Mouse (Mus musculus): ENCODE measurements around the gene Cars2. TPM values are rescaled to one million over a fixed set of nuclear protein-coding genes. Genes with fewer than 3 reads are reported as not detected.

Cars2 gene
- total and polyA plus RNA-seq, 2 experiments = 23.9 to 27.0 TPM

DNA sequence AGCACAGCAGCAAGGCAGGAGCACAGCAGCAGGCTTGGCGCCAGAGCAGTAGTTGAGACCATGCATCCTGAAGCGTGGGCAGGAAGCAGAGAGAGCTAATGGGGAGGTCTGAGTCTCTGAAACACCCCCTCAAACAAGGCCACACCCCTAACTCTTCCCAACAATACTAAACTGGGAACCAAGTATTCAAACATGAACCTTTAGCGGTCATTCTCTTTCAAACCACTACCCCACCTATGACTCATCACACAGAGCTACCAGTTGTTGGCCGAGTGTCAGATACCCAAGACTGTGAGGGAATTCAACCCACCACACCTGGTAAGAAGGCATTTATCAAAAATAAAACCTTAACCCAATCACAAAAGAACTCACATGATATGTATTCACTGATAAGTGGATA, 63.4 kb downstream of the Cars2 start:
- H3K27me3 ChIP-seq (ENCODE audit: control insufficient read depth, insufficient read depth, low read length) = no peaks in the 10 kb centered on the region
- no peak overlapping the region for H3K4me3 ChIP-seq (ENCODE audit: insufficient read depth, low read depth, low read length)
- TF ChIP-seq POLR2A (IDR thresholded peaks at IDR 0.05; ENCODE audit: extremely low read depth, insufficient read depth, low read length) = no peak
- no peak for TF ChIP-seq CTCF (IDR thresholded peaks at IDR 0.05; ENCODE audit: low read depth, low read length)
- no peak overlapping the region for H3K9ac ChIP-seq (ENCODE audit: low read depth, low read length)
- H3K4me1 ChIP-seq (ENCODE audit: control insufficient read depth, insufficient read depth, low read length) = 0 out of 2 replicates have a peak, but pooled peaks cover 1% of the 10 kb centered on the region
- H3K27ac ChIP-seq (replicated peaks; ENCODE audit: insufficient read depth, low read depth, low read length) = no peak overlapping the region
- no peak for DNase-seq (ENCODE audit: extremely low read depth, low read depth, low spot score)
- H3K79me2 ChIP-seq (ENCODE audit: control insufficient read depth, insufficient read depth, low read length) = no peaks in the 10 kb centered on the region
- H3K36me3 ChIP-seq (ENCODE audit: control insufficient read depth, insufficient read depth, low read length) = no peaks in the 10 kb centered on the region
- 62% methylated on average over 4 of the region's 4 CpGs for WGBS

DNA sequence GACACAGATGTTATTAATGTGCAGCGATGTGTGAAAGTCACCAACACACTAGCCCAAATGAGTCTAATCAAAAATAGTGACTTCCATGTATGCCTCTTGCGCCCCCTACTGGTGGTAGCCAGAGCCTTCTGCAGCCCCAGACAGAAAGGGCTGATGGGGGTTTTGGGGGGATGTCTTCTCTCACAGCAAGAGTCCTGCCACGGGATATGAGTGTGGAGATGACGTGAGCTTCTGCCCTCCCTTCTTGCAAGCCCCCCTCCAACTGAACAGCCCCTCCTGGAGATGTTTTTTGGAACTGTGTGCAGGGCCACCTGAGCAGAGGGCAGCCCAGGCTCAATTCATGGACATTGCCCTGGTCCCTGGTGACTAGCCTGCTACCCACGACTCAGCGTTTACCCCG, 64.4 kb downstream of the Cars2 start:
- TF ChIP-seq CTCF (IDR thresholded peaks at IDR 0.05; ENCODE audit: low read depth, low read length) (peak; percentile 87), POLR2A (IDR thresholded peaks at IDR 0.05; ENCODE audit: extremely low read depth, insufficient read depth, low read length) (no peak)
- no peaks in the 10 kb centered on the region for H3K27me3 ChIP-seq (ENCODE audit: control insufficient read depth, insufficient read depth, low read length)
- 5% methylated on average over 7 of the region's 7 CpGs for WGBS
- H3K4me3 ChIP-seq (ENCODE audit: insufficient read depth, low read depth, low read length) = no peak overlapping the region
- no peaks in the 10 kb centered on the region for H3K79me2 ChIP-seq (ENCODE audit: control insufficient read depth, insufficient read depth, low read length)
- no peak overlapping the region for H3K27ac ChIP-seq (replicated peaks; ENCODE audit: insufficient read depth, low read depth, low read length)
- H3K9ac ChIP-seq (ENCODE audit: low read depth, low read length) = no peak overlapping the region
- DNase-seq (ENCODE audit: extremely low read depth, low read depth, low spot score) = peak; percentile 43
- H3K36me3 ChIP-seq (ENCODE audit: control insufficient read depth, insufficient read depth, low read length) = no peaks in the 10 kb centered on the region
- H3K4me1 ChIP-seq (ENCODE audit: control insufficient read depth, insufficient read depth, low read length) = peaks cover 7% of the 10 kb centered on the region

DNA sequence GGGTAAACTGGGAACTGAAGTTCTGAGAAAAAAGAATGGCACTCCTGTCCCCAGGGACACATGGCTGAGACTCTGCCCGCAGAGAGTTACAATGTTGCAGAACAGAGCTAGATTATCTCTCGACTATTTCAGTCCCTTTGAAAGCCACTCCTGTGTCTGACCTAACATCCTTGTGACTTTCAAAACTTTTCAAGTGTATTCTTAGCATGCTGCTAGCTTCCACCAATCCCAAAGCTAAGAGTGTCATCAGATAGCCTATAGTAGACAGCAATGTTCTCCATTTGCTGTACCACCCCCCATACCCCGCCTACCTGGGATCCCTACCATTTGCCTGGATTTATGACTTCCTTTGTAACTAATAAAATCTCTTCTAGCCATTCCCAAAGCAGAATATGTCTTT, 68.0 kb downstream of the Cars2 start:
- 66% methylated on average over 3 of the region's 3 CpGs for WGBS
- Histone ChIP-seq H3K27me3 (ENCODE audit: control insufficient read depth, insufficient read depth, low read length) (no peaks in the 10 kb centered on the region), H3K4me3 (ENCODE audit: insufficient read depth, low read depth, low read length) (no peak overlapping the region), H3K4me1 (ENCODE audit: control insufficient read depth, insufficient read depth, low read length) (peaks cover 7% of the 10 kb centered on the region), H3K79me2 (ENCODE audit: control insufficient read depth, insufficient read depth, low read length) (0 out of 2 replicates have a peak, but pooled peaks cover 3% of the 10 kb centered on the region), H3K36me3 (ENCODE audit: control insufficient read depth, insufficient read depth, low read length) (no peaks in the 10 kb centered on the region), H3K27ac (replicated peaks; ENCODE audit: insufficient read depth, low read depth, low read length) (no peak overlapping the region), H3K9ac (ENCODE audit: low read depth, low read length) (no peak overlapping the region)
- no peak for DNase-seq (ENCODE audit: extremely low read depth, low read depth, low spot score)
- TF ChIP-seq POLR2A (IDR thresholded peaks at IDR 0.05; ENCODE audit: extremely low read depth, insufficient read depth, low read length) (no peak), CTCF (IDR thresholded peaks at IDR 0.05; ENCODE audit: low read depth, low read length) (no peak)

DNA sequence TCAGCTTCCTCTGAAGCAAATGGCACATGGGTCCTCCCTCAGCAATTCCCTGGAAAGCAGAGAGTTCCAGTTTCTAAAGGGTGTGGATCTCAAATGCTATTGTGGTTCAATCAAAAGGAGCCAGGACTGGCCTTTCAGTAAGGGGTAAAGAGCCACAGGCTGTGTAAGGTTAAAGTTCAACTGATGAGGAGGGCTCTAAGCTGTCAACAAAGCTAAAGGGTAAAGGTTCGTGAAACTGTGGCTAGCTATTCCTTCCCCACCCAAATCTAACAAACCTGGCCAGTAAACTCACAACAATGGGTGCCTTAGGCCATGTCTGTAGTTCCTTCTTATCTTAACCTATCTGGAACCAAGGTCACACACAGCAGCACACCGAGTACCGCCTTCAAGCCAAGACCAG, 68.7 kb downstream of the Cars2 start:
- H3K4me3 ChIP-seq (ENCODE audit: insufficient read depth, low read depth, low read length) = no peak overlapping the region
- H3K36me3 ChIP-seq (ENCODE audit: control insufficient read depth, insufficient read depth, low read length) = no peaks in the 10 kb centered on the region
- 20% methylated on average over 3 of the region's 3 CpGs for WGBS
- peak; percentile 63 for DNase-seq (ENCODE audit: extremely low read depth, low read depth, low spot score)
- TF ChIP-seq POLR2A (IDR thresholded peaks at IDR 0.05; ENCODE audit: extremely low read depth, insufficient read depth, low read length) = no peak
- no peak for TF ChIP-seq CTCF (IDR thresholded peaks at IDR 0.05; ENCODE audit: low read depth, low read length)
- no peak overlapping the region for H3K27ac ChIP-seq (replicated peaks; ENCODE audit: insufficient read depth, low read depth, low read length)
- H3K79me2 ChIP-seq (ENCODE audit: control insufficient read depth, insufficient read depth, low read length) = 0 out of 2 replicates have a peak, but pooled peaks cover 3% of the 10 kb centered on the region
- no peaks in the 10 kb centered on the region for H3K27me3 ChIP-seq (ENCODE audit: control insufficient read depth, insufficient read depth, low read length)
- peaks cover 10% of the 10 kb centered on the region for H3K4me1 ChIP-seq (ENCODE audit: control insufficient read depth, insufficient read depth, low read length)
- H3K9ac ChIP-seq (ENCODE audit: low read depth, low read length) = no peak overlapping the region

DNA sequence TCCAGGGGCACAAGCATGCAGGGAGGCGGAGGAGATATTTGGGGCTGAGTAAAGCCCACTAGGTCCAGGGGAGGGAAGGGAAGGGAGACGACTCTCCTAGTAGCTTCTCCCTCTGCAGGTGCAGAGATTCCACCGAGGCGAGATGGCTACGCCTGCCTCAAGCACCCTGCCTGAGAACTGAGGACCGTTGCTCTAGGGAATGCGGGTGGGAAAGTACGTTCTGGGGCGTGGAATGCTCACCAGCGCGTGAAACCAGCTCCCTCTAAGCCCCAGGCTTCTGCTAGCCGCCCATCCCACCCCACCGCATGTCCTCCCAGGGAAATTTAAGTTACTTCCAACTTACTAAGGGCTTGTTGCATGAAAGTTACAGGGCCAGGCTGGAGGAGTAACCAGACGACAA, 71.0 kb downstream of the Cars2 start:
- no peak overlapping the region for H3K9ac ChIP-seq (ENCODE audit: low read depth, low read length)
- no peak for DNase-seq (ENCODE audit: extremely low read depth, low read depth, low spot score)

DNA sequence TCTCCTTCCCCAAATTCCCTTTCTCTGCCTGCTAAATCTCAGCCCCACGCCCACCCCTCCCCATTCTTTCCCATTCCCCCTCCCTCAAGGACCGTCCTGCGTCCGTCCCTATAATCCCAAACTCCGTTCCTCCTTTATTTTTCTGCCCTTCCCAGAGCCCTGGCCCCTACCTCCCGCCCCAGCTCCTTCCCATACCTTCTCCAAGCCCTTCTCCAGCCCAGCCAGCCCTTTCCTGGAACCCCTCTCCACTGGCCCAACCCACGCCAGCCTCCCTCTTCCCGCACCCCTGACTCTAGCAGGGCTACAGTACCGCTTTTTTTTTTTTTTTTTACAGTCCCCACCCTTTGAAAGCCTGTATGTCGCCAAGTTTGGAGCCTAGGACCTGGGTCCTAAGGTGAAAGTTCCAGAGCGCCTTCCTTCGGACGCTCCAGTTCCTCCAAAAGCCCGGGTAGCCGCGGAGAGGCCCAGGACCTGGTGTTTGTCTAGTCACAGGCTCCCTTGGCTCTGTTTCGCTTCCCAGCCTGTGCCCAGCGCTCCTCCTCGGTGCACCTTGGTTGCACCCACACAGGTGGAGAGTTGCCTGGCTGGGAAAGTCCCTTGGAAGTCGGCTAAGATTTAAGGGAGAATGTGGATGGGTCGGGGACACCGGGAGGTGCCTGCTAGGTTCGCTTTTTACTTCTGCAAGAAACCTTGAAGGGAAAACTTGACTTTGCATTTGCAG, 71.6 kb downstream of the Cars2 start:
- Histone ChIP-seq H3K27ac (replicated peaks; ENCODE audit: insufficient read depth, low read depth, low read length) (peak overlapping the region; percentile 32), H3K79me2 (ENCODE audit: control insufficient read depth, insufficient read depth, low read length) (peaks cover 23% of the 10 kb centered on the region), H3K9ac (ENCODE audit: low read depth, low read length) (peak overlapping the region; percentile 69), H3K4me1 (ENCODE audit: control insufficient read depth, insufficient read depth, low read length) (peaks cover 21% of the 10 kb centered on the region), H3K36me3 (ENCODE audit: control insufficient read depth, insufficient read depth, low read length) (no peaks in the 10 kb centered on the region), H3K27me3 (ENCODE audit: control insufficient read depth, insufficient read depth, low read length) (no peaks in the 10 kb centered on the region), H3K4me3 (ENCODE audit: insufficient read depth, low read depth, low read length) (peak overlapping the region; percentile 79)
- DNase-seq (ENCODE audit: extremely low read depth, low read depth, low spot score) = peak; percentile 52
- TF ChIP-seq POLR2A (IDR thresholded peaks at IDR 0.05; ENCODE audit: extremely low read depth, insufficient read depth, low read length) (no peak), CTCF (IDR thresholded peaks at IDR 0.05; ENCODE audit: low read depth, low read length) (no peak)
- whole genome bisulfite sequencing = 11% methylated on average over 23 of the region's 23 CpGs

More for the DNA sequence above, 71.0 kb downstream of the Cars2 start:
- peaks cover 20% of the 10 kb centered on the region for H3K79me2 ChIP-seq (ENCODE audit: control insufficient read depth, insufficient read depth, low read length)
- H3K27me3 ChIP-seq (ENCODE audit: control insufficient read depth, insufficient read depth, low read length) = no peaks in the 10 kb centered on the region
- peaks cover 19% of the 10 kb centered on the region for H3K4me1 ChIP-seq (ENCODE audit: control insufficient read depth, insufficient read depth, low read length)
- 82% methylated on average over 14 of the region's 14 CpGs for WGBS
- H3K36me3 ChIP-seq (ENCODE audit: control insufficient read depth, insufficient read depth, low read length) = no peaks in the 10 kb centered on the region
- no peak overlapping the region for H3K4me3 ChIP-seq (ENCODE audit: insufficient read depth, low read depth, low read length)
- TF ChIP-seq CTCF (IDR thresholded peaks at IDR 0.05; ENCODE audit: low read depth, low read length) (no peak), POLR2A (IDR thresholded peaks at IDR 0.05; ENCODE audit: extremely low read depth, insufficient read depth, low read length) (no peak)
- H3K27ac ChIP-seq (replicated peaks; ENCODE audit: insufficient read depth, low read depth, low read length) = no peak overlapping the region
